Mouse (Mus musculus): ENCODE measurements around the gene Galnt16.

DNA sequence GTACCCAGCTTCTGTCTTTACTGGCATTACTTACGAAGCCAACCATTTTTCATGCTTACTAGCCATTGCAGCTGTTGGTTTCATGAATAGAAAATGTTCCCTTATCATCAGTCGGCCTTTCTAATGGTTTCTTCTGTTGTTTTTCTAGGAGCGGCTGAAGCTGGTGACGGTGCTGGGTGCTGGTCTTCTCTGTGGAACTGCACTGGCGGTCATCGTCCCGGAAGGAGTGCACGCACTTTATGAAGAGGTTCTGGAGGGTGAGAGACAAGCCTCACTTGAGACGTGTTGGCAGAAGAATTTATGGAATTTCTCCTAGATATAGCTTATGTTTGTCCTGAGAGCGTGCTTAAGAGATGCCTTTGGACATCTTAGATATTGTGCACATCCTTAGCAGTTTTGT lies 144.2 kb downstream of the Galnt16 start:
- no peak for TF ChIP-seq CTCF (IDR thresholded peaks at IDR 0.05; ENCODE audit: insufficient read depth, low read depth, low read length)
- TF ChIP-seq POLR2A (IDR thresholded peaks at IDR 0.05; ENCODE audit: insufficient read depth, low read depth, low read length) = no peak
